Mouse (Mus musculus) lung, adult 2 months (tissue): ENCODE data around the gene Uvssa.

Experiments used
- CTCF ChIP-seq: fragments of 200-500 bp; IDR thresholded peaks from 2 replicates; pipeline ENCODE4 v1.5.1; 2011; ENCODE audit warnings: mild to moderate bottlenecking, low read length, control low read depth; ENCODE audit not compliant: insufficient read depth
- POLR2A ChIP-seq: fragments of 200-500 bp; IDR thresholded peaks from 2 replicates; pipeline ENCODE4 v1.6.1; 2011; ENCODE audit warnings: low read depth, mild to moderate bottlenecking, control low read depth, low read length, borderline replicate concordance; ENCODE audit errors: extremely low read depth

GRCm38 (mm10) chr5:33434141-33434780, 55.9 kb downstream of the Uvssa start:
- TF ChIP-seq CTCF (no peak), POLR2A (no peak)
